Mouse (Mus musculus) hindbrain, embryonic 11.5 days (tissue): ENCODE results near the gene Grin2b. TPM values are rescaled to one million over a fixed set of nuclear protein-coding genes. Genes with fewer than 3 reads are reported as not detected.
A peak's percentile ranks its signal among the peaks of the same experiment; 100 is the strongest.
"Not testable (repeated sequence)": the region's sequence is repeated elsewhere in the genome, so short reads cannot be mapped to it uniquely, and the experiment has no call there.

Experiments used
- ATAC-seq: fragments of 200-750 bp; cut with Nextera tagmentation; 2 replicates; pipeline ENCODE4 v1.8.0; 2017; ENCODE audit warnings: mild to moderate bottlenecking, moderate TSS enrichment, moderate library complexity; ENCODE audit not compliant: low FRiP score
- DNase-seq: peaks from one replicate; pipeline ENCODE4 v3.0.0-alpha.2; 2015; ENCODE audit warnings: low spot score
- H3K27ac ChIP-seq: fragments of 300-500 bp; sonication (generic); 2 replicates; pipeline ENCODE4 v1.5.1; 2014; ENCODE audit warnings: mild to moderate bottlenecking, low read depth, low read length
- H3K27me3 ChIP-seq: fragments of 300-500 bp; sonication (generic); 2 replicates; pipeline ENCODE4 v1.6.1; 2014; ENCODE audit warnings: mild to moderate bottlenecking, low read length, moderate library complexity, mixed read lengths; ENCODE audit not compliant: control insufficient read depth, insufficient read depth
- H3K36me3 ChIP-seq: fragments of 300-500 bp; sonication (generic); 2 replicates; pipeline ENCODE4 v1.6.1; 2014; ENCODE audit warnings: mild to moderate bottlenecking, low read length, moderate library complexity, mixed read lengths; ENCODE audit not compliant: control insufficient read depth, insufficient read depth
- H3K4me1 ChIP-seq: fragments of 300-500 bp; sonication (generic); replicated peaks from 2 replicates; pipeline ENCODE4 v1.6.1; 2014; ENCODE audit warnings: low read length, mixed read lengths; ENCODE audit not compliant: control insufficient read depth, insufficient read depth
- H3K4me2 ChIP-seq: fragments of 300-500 bp; sonication (generic); replicated peaks from 2 replicates; pipeline ENCODE4 v1.6.1; 2014; ENCODE audit warnings: mild to moderate bottlenecking, low read depth, low read length
- H3K4me3 ChIP-seq: fragments of 300-500 bp; sonication (generic); 2 replicates; pipeline ENCODE4 v1.5.1; 2014; ENCODE audit warnings: low read depth, low read length
- H3K9ac ChIP-seq: fragments of 300-500 bp; sonication (generic); 2 replicates; pipeline ENCODE4 v1.6.1; 2014; ENCODE audit warnings: low read depth, low read length
- H3K9me3 ChIP-seq: fragments of 300-500 bp; sonication (generic); 2 replicates; pipeline ENCODE4 v1.6.1; 2016; ENCODE audit warnings: low read length; ENCODE audit not compliant: control insufficient read depth
- WGBS: fragments of 180-500 bp; shearing (Covaris S2); extraction: QIAGEN DNeasy Blood & Tissue Kit; methylation state at CpG from one replicate; pipeline ENCODE4 v1.1.7; 2014; 5-methylcytosine and 5-hydroxymethylcytosine counted together
- polyA plus RNA-seq: library from polyadenylated mRNA; unstranded; fragments of >200 nt; fragmentation: Nextera tagmentation; extraction: Ambion mirVana; gene quantifications from 2 replicates; pipeline ENCODE4 v1.2.1, GENCODE M21; 2014

Grin2b gene
- polyA plus RNA-seq, 1 experiment from 2014 or later, result 2.0 TPM

DNA sequence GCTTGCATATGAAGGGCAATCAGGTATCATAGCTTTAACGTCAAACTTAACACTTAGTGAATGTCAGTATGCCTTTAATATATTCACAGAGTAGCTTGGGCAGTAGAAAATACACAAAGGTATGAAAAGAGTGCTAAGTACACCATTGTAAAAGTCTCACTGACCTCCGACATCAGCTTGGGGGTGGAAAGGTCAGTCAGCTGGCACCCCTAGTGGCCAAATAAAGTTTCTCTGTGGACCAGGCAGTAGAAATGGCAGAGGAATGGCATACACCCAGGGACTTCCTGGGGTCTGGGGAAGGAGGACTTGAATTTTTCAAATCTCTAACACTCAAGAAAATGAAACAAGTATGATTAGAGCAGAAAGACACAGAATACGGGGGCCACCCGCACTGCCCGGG is 339.8 kb downstream of the Grin2b start:
- Histone ChIP-seq H3K27me3 (no peaks in the 10 kb centered on the region), H3K9me3 (no peaks in the 10 kb centered on the region), H3K4me3 (no peak overlapping the region), H3K36me3 (no peaks in the 10 kb centered on the region), H3K4me1 (no peaks in the 10 kb centered on the region), H3K4me2 (no peak overlapping the region), H3K9ac (no peak overlapping the region), H3K27ac (no peak overlapping the region)
- ATAC-seq (no peak), DNase-seq (no peak)
- WGBS, result 72% methylated on average over 5 of the region's 5 CpGs

- H3K27ac ChIP-seq, result no peak overlapping the region
- H3K4me2 ChIP-seq, result no peak overlapping the region
- H3K36me3 ChIP-seq, result no peaks in the 10 kb centered on the region
- WGBS, result 86% methylated on average over 3 of the region's 3 CpGs
- no peak overlapping the region for H3K9ac ChIP-seq
- no peak overlapping the region for H3K4me3 ChIP-seq
- DNase-seq, result no peak
- no peaks in the 10 kb centered on the region for H3K4me1 ChIP-seq
- H3K9me3 ChIP-seq, result no peaks in the 10 kb centered on the region
- no peak for ATAC-seq
- no peaks in the 10 kb centered on the region for H3K27me3 ChIP-seq
Observed at GRCm38 (mm10) chr6:135832041-135832440, 341.3 kb downstream of the Grin2b start.

DNA sequence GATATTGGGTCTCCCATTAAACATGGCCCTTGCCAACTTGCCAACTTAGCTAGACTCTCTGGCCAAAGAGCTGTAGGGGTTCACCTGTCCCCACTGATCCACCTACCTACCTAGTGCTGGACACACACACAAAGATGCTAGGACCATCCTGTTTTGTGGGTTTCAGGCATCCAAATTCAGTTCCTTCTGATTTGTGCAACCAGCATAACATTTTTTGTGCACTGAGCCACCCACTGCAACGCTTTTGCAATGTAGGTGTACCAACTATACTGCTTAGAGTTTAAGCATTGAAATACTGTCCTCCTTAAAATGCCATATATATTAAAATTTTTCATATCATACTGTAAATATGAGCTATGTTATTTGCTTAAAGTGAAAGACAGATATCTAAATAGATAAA is 342.3 kb downstream of the Grin2b start:
- Histone ChIP-seq H3K9me3 (no peaks in the 10 kb centered on the region), H3K9ac (no peak overlapping the region), H3K36me3 (no peaks in the 10 kb centered on the region), H3K4me1 (no peaks in the 10 kb centered on the region), H3K27me3 (no peaks in the 10 kb centered on the region), H3K27ac (no peak overlapping the region), H3K4me2 (no peak overlapping the region), H3K4me3 (no peak overlapping the region)
- ATAC-seq, result no peak
- no peak for DNase-seq
- 95% methylated on average over 1 of the region's 1 CpGs for WGBS

DNA sequence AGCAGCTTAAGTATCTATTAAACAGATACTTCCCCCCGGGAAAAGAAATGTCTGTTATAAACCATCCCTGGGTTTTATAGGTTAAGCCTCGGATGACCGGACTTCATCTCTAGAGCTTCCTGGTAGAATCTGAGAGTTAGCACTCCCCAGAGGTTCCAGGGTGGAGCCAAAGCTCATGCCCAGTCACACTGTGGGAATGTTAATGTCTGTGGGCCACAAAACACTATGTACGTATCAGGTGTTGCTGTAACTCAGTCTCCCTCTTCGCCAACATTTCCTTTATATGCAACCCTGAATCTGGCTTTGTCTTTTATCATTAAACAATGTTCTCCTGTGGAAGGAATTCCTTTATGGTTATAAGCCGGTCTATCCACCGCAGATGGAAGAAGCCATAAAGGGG is 343.9 kb downstream of the Grin2b start:
- no peak overlapping the region for H3K4me3 ChIP-seq
- no peaks in the 10 kb centered on the region for H3K4me1 ChIP-seq
- no peaks in the 10 kb centered on the region for H3K9me3 ChIP-seq
- no peak overlapping the region for H3K27ac ChIP-seq
- H3K9ac ChIP-seq, result no peak overlapping the region
- DNase-seq, result no peak
- whole genome bisulfite sequencing, result 91% methylated on average over 7 of the region's 7 CpGs
- no peak overlapping the region for H3K4me2 ChIP-seq
- no peak for ATAC-seq
- no peaks in the 10 kb centered on the region for H3K27me3 ChIP-seq
- no peaks in the 10 kb centered on the region for H3K36me3 ChIP-seq

GRCm38 (mm10) chr6:135828976-135829375 is 344.3 kb downstream of the Grin2b start:
- ATAC-seq, result no peak
- no peak overlapping the region for H3K27ac ChIP-seq
- H3K4me1 ChIP-seq, result no peaks in the 10 kb centered on the region
- H3K9me3 ChIP-seq, result no peaks in the 10 kb centered on the region
- no peaks in the 10 kb centered on the region for H3K36me3 ChIP-seq
- H3K9ac ChIP-seq, result no peak overlapping the region
- H3K27me3 ChIP-seq, result no peaks in the 10 kb centered on the region
- 60% methylated on average over 4 of the region's 4 CpGs for WGBS
- H3K4me3 ChIP-seq, result no peak overlapping the region
- H3K4me2 ChIP-seq, result no peak overlapping the region
- no peak for DNase-seq

GRCm38 (mm10) chr6:135827942-135828341 is 345.4 kb downstream of the Grin2b start:
- ATAC-seq (peak; percentile 57), DNase-seq (peak; percentile 70)
- Histone ChIP-seq H3K9me3 (no peaks in the 10 kb centered on the region), H3K4me1 (no peaks in the 10 kb centered on the region), H3K36me3 (no peaks in the 10 kb centered on the region), H3K4me3 (no peak overlapping the region), H3K9ac (no peak overlapping the region), H3K27me3 (no peaks in the 10 kb centered on the region), H3K4me2 (no peak overlapping the region), H3K27ac (no peak overlapping the region)
- 21% methylated on average over 4 of the region's 4 CpGs for WGBS

GRCm38 (mm10) chr6:135827317-135827716 is 346.0 kb downstream of the Grin2b start:
- H3K9me3 ChIP-seq, result no peaks in the 10 kb centered on the region
- no peaks in the 10 kb centered on the region for H3K27me3 ChIP-seq
- no peak overlapping the region for H3K4me3 ChIP-seq
- H3K27ac ChIP-seq, result no peak overlapping the region
- H3K4me2 ChIP-seq, result no peak overlapping the region
- no peaks in the 10 kb centered on the region for H3K4me1 ChIP-seq
- no peak for DNase-seq
- ATAC-seq, result 0 out of 2 replicates have a peak, but pooled peaks have one; percentile 14
- H3K9ac ChIP-seq, result no peak overlapping the region
- H3K36me3 ChIP-seq, result no peaks in the 10 kb centered on the region
- WGBS, result 86% methylated on average over 3 of the region's 3 CpGs

DNA sequence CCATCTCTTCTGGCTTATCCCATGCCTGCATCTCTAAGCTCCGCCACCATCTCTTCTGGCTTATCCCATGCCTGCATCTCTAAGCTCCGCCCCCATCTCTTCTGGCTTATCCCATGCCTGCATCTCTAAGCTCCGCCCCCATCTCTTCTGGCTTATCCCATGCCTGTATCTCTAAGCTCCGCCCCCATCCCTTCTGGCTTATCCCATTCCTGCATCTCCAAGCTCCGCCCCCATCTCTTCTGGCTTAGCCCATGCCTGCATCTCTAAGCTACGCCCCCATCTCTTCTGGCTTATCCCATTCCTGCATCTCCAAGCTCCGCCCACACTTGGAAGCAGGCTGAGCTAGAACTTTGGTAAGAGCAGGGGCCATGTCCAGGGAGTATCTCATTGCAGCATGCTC is 346.5 kb downstream of the Grin2b start:
- not testable (repeated sequence) for H3K4me2 ChIP-seq, H3K4me1 ChIP-seq, H3K27ac ChIP-seq, H3K9ac ChIP-seq, DNase-seq, H3K36me3 ChIP-seq, H3K27me3 ChIP-seq, H3K4me3 ChIP-seq, H3K9me3 ChIP-seq
- 94% methylated on average over 7 of the region's 7 CpGs for WGBS
- ATAC-seq, result 0 out of 2 replicates have a peak, but pooled peaks have one; percentile 7

GRCm38 (mm10) chr6:135817391-135817790 is 355.9 kb downstream of the Grin2b start:
- no peak overlapping the region for H3K9ac ChIP-seq
- DNase-seq, result no peak
- H3K27me3 ChIP-seq, result no peaks in the 10 kb centered on the region
- no peaks in the 10 kb centered on the region for H3K36me3 ChIP-seq
- ATAC-seq, result no peak
- WGBS, result 92% methylated on average over 2 of the region's 2 CpGs
- H3K27ac ChIP-seq, result no peak overlapping the region
- H3K9me3 ChIP-seq, result no peaks in the 10 kb centered on the region
- H3K4me2 ChIP-seq, result no peak overlapping the region
- H3K4me1 ChIP-seq, result no peaks in the 10 kb centered on the region
- no peak overlapping the region for H3K4me3 ChIP-seq
